Mouse (Mus musculus) megakaryocyte, embryonic 14.5 days (primary cell): ENCODE measurements at regions not wholly inside any gene's neighbourhood (a gene's known extent, or its start where the extent isn't known, plus 50 kb on each side); places are given as distances from the start of the nearest gene placed in this dataset.

Experiments used
- H3K27me3 ChIP-seq: replicated peaks from 2 replicates; pipeline ENCODE3; 2012; ENCODE audit warnings: inconsistent platforms
- H3K36me3 ChIP-seq: replicated peaks from 2 replicates; pipeline ENCODE3; 2012; ENCODE audit warnings: low read length, inconsistent platforms, mixed read lengths
- H3K4me1 ChIP-seq: 2 replicates; pipeline ENCODE4 v1.6.1; 2012; ENCODE audit warnings: inconsistent platforms
- H3K4me3 ChIP-seq: replicated peaks from 2 replicates; pipeline ENCODE3; 2012; ENCODE audit warnings: moderate library complexity, mild to moderate bottlenecking, inconsistent platforms
- H3K9me3 ChIP-seq: 2 replicates; pipeline ENCODE4 v1.6.1; 2012; ENCODE audit warnings: inconsistent platforms
- FLI1 ChIP-seq: IDR thresholded peaks from 2 replicates; pipeline ENCODE4 v1.6.1; 2012; ENCODE audit warnings: low read length, inconsistent platforms, mixed read lengths
- GATA1 ChIP-seq: IDR thresholded peaks from 3 replicates; pipeline ENCODE4 v1.6.1; 2012; ENCODE audit warnings: mixed read lengths, low read length, inconsistent platforms, borderline replicate concordance

DNA sequence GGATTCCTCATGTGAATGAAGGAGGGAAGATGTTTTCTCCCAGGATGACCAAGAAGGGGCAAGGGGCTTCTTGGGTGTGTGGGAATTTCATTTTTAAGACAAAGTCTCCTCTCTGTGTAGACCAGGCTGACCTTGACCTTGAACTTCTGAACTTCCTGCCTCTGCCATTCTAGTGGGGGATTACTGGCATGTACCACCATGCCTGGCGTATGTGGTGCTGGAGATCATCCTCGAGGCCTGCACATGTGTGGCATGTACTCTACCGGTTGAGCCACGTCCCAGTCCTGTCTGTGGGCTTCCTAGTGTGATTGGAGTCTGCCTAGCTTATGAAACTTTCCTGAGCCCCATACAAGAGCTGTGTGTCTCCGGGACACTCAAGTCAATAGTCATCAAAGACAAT is 131.9 kb upstream of the Jade1 start:
- Histone ChIP-seq H3K27me3 (no peaks in the 10 kb centered on the region), H3K9me3 (no peaks in the 10 kb centered on the region; the same call in 1 of the 2 replicates), H3K4me1 (no peaks in the 10 kb centered on the region), H3K4me3 (no peak overlapping the region), H3K36me3 (no peaks in the 10 kb centered on the region)
- no peak for TF ChIP-seq FLI1
- TF ChIP-seq GATA1, result no peak

DNA sequence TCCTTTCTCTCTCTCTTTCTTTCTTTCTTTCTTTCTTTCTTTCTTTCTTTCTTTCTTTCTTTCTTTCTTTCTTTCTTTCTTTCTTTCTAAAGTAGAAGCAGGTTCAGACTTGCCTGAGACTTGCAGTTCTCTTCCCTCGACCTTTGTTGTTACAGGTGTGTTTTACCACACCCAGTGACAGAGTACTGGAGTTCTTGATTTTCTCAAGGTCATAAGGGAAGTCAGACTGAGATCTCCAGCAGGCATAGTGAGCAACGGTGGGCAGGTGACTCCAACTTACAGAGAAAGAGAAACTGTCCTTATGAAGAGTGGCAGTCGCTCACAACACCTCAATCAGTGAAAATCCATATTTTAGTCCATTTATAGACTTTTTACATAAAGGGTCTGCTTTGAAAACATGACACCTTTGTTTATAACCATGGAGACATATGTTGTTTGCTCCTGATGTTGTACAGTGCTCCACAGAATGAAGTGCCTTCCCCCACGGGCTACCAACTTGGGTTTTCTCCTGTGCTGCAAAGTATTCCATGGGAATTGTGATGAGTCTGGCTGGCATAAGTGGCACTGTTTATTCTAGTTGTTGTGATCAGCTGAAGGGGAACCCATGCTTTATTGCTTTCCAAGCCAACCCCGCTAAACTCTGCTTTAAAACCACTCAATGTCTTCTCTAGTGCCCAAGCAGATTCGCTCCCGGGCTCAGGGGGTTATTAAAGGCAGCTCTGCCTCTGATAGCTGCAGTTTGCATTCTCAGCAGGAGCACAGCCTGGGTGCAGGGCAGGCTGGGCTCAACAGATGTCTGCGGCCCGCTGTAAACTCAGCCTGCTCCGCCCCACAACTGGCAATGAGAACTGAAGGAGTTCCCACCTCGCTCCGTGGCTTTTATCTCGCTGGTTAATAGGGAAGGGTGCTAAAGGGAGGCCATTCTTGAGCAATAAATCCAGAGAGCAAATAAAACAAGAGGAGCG is 132.6 kb upstream of the Jade1 start:
- Histone ChIP-seq H3K9me3 (no peaks in the 10 kb centered on the region; the same call in 1 of the 2 replicates), H3K4me3 (no peak overlapping the region), H3K4me1 (no peaks in the 10 kb centered on the region), H3K27me3 (no peaks in the 10 kb centered on the region), H3K36me3 (no peaks in the 10 kb centered on the region)
- no peak for TF ChIP-seq FLI1
- TF ChIP-seq GATA1, result no peak

DNA sequence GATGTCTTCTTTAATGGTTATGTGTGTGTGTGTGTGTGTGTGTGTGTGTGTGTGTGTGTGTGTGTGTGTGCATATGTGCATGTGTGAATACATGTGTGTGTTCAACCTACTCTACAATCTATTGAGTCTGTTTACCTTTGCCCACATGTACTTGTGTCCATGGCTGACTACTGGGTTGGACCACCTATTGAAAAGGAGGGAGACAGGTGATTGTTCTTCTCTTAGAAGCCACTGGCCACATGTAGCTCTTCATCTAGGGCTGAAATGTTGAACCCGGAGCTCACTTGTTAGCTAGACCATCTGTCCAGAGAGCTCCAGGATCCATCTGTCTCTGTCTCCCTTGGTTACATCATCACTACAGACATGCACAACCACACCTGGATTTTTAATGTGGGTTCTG is 141.8 kb upstream of the Jade1 start:
- no peak for TF ChIP-seq GATA1
- H3K4me1 ChIP-seq, result no peaks in the 10 kb centered on the region
- no peak overlapping the region for H3K4me3 ChIP-seq
- no peaks in the 10 kb centered on the region for H3K27me3 ChIP-seq
- no peaks in the 10 kb centered on the region for H3K36me3 ChIP-seq
- H3K9me3 ChIP-seq, result peaks cover 10% of the 10 kb centered on the region; the same call in 1 of the 2 replicates

DNA sequence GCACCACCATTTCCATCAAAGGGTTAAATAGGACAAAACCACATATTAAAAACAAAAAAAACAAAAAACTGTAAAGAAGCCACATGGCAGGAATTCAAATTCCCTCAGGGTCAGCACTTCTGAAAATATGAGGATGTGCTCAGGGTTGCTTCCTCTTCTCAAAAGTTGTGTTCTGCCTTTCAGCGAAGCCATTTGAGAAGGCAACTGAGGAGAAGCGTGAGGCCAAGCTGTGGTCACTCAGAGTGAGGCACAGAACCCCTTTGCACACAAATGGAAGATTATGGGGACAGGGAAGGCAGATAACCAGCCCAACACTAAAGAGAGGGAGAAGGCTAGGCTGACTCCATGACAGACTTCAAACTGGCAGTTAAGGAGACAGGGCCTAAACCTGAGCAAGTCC is 142.8 kb upstream of the Jade1 start:
- Histone ChIP-seq H3K4me3 (no peak overlapping the region), H3K36me3 (no peaks in the 10 kb centered on the region), H3K4me1 (no peaks in the 10 kb centered on the region), H3K27me3 (no peaks in the 10 kb centered on the region), H3K9me3 (peaks cover 10% of the 10 kb centered on the region; the same call in 1 of the 2 replicates)
- TF ChIP-seq FLI1, result no peak
- no peak for TF ChIP-seq GATA1

DNA sequence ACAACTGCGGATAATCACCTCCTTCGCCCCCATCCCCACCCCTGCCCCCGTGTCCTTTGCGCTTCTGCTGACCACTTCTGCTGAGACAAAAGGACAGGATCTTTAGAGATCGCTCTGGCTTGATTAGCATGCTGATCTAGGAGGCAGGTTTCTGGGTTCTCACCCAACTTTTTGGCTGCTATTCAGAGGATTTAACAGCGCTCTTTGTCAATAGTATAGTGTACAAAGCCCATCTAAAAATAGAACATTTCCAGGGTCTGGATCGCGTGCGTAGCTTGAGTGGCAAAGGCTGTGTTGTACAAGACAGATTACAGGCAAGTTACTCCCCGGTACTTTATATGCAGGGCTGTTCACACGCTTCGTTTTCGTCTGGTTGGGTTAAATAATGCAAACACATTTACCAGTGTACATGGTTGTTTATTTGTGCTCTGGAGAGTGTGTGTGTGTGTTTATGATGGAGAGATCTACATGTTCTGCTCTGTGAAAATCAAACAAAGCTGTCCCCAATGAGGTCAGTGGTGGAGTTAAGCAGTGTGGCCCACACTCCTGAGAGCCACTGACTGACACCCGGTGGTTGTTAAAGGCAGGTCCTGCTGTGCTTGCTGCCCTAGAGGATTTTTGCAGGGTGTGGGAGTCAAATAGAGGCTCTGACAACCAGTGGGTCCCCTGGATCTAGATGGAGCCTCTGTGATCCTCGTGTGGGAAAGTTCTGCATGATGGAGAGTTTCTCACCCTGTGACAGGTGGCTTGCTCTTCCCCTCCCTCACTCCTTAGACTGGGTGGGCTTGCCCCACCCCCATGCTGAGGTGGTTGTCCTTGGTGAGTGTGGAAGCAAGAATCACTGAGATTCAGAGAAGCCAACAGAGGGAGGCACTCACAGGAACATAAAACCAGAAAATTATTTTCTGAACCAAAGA is 146.5 kb upstream of the Jade1 start:
- Histone ChIP-seq H3K36me3 (no peaks in the 10 kb centered on the region), H3K27me3 (no peaks in the 10 kb centered on the region), H3K4me3 (no peak overlapping the region), H3K9me3 (peaks cover 8% of the 10 kb centered on the region; the same call in 1 of the 2 replicates), H3K4me1 (no peaks in the 10 kb centered on the region)
- no peak for TF ChIP-seq GATA1
- TF ChIP-seq FLI1, result no peak

DNA sequence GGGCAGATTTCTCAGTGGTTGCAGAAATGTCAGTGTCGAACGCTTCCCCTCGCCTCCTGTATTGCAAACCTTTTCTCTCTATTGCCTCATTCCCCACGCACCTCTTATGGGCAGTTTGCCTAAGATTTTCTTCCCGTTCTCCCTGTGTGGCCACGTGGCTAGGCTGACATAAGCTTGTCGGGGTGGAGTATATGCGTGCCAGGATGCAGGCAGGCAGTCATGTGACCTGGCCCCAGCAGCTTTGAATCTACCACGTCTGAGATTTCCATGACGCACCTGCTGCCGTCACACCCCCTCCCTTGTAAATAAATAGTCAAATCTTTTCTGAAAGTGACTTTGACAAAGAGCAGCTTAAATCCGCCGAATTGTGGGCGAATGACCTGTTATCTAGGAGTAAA is 147.1 kb upstream of the Jade1 start:
- Histone ChIP-seq H3K4me3 (no peak overlapping the region), H3K36me3 (no peaks in the 10 kb centered on the region), H3K9me3 (peaks cover 8% of the 10 kb centered on the region; the same call in 1 of the 2 replicates), H3K27me3 (no peaks in the 10 kb centered on the region), H3K4me1 (no peaks in the 10 kb centered on the region)
- TF ChIP-seq FLI1, result no peak

DNA sequence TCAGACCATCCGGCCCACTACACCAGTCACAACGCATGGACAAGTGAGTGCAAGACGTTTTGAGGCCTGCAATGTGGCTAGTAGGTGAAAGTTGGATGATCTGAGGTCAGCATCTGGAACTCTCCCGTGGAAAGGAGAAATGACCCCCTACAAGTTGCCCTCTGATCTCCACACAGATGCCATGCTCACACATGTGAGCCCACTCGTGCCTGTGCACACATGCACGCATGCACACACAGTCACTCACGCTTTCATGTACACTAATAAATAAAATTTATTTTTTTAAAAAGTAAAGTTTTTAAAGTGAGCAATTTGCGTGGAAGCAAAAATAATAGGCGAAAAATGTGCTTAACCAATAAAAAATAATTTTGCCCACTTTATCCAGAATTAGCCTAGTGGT is 147.5 kb upstream of the Jade1 start:
- H3K27me3 ChIP-seq, result no peaks in the 10 kb centered on the region
- no peaks in the 10 kb centered on the region for H3K4me1 ChIP-seq
- no peak overlapping the region for H3K4me3 ChIP-seq
- H3K9me3 ChIP-seq, result peaks cover 8% of the 10 kb centered on the region; the same call in 1 of the 2 replicates
- no peaks in the 10 kb centered on the region for H3K36me3 ChIP-seq
- no peak for TF ChIP-seq GATA1
- TF ChIP-seq FLI1, result no peak

DNA sequence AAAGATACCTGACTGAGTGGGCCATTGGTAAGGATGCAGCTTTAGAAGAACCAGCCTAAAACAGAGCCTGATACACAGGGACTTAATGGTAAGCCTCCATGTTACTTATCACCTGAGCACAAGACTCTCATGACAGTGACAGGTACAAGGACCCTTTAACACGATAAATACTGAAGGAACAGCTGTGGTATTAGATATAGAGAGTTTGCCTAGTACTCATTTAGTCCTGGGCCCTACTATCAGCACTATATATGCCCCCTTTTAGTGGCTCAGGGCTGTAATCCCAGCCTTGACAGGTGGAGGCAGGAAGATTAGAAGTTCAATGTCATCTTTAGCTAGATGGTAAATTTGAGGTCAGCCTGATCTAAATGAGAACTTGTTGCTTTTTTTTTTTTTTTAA is 148.0 kb upstream of the Jade1 start:
- no peak for TF ChIP-seq GATA1
- TF ChIP-seq FLI1, result no peak
- H3K4me1 ChIP-seq, result no peaks in the 10 kb centered on the region; the same call in 1 of the 2 replicates

DNA sequence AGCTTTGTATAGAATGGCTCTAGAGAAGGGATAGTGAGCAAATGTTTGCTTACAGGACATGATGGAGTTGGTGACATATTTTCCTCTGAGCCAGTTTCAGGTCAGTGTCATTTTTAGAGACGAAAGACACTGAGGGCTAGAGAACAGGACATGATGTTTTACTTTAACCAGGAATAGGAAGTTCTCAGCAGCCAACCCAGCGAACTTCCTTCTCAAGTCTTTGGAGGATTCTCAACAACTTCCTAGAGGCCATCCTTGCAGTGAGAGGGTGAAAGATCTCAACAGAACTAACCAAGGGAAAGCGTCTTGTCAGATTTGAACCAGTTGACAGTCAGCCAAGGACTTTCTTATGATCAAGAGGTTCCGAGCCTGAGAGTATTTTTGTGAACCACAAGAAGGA is 153.7 kb upstream of the Jade1 start:
- no peaks in the 10 kb centered on the region for H3K36me3 ChIP-seq
- H3K4me3 ChIP-seq, result no peak overlapping the region
- H3K9me3 ChIP-seq, result 0 out of 2 replicates have a peak, but pooled peaks cover 4% of the 10 kb centered on the region
- TF ChIP-seq FLI1, result no peak
- TF ChIP-seq GATA1, result no peak
- H3K27me3 ChIP-seq, result no peaks in the 10 kb centered on the region
- H3K4me1 ChIP-seq, result no peaks in the 10 kb centered on the region; the same call in 1 of the 2 replicates

More for the DNA sequence above, 148.0 kb upstream of the Jade1 start:
- no peak overlapping the region for H3K4me3 ChIP-seq
- peaks cover 8% of the 10 kb centered on the region; the same call in 1 of the 2 replicates for H3K9me3 ChIP-seq
- H3K36me3 ChIP-seq, result no peaks in the 10 kb centered on the region
- H3K27me3 ChIP-seq, result no peaks in the 10 kb centered on the region

DNA sequence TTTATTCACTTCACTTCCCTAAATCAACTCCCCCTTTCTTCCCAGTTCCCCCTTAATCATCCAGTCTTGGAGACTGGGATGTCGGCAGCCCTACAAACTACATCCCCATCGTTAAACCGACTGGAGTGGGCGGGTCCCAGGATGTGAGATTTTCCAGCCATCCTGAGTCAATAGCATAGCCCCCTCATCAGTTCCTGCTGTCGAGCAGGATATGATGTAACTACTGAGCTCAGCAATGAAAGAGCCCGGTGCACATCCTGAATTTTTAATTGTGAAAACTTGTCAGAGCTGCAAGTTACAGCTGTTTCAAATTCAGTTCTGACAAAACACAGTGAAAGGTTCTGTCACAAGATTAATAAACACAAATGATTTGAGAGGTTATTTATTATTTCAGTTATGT is 165.7 kb upstream of the Jade1 start:
- Histone ChIP-seq H3K4me3 (no peak overlapping the region), H3K9me3 (no peaks in the 10 kb centered on the region), H3K36me3 (no peaks in the 10 kb centered on the region), H3K4me1 (no peaks in the 10 kb centered on the region), H3K27me3 (no peaks in the 10 kb centered on the region)
- TF ChIP-seq GATA1, result no peak
- no peak for TF ChIP-seq FLI1
